Mouse (Mus musculus): ENCODE results near the gene Slc5a6.
"Not testable (repeated sequence)": the region's sequence is repeated elsewhere in the genome, so short reads cannot be mapped to it uniquely, and the experiment has no call there.

Gene Slc5a6

DNA sequence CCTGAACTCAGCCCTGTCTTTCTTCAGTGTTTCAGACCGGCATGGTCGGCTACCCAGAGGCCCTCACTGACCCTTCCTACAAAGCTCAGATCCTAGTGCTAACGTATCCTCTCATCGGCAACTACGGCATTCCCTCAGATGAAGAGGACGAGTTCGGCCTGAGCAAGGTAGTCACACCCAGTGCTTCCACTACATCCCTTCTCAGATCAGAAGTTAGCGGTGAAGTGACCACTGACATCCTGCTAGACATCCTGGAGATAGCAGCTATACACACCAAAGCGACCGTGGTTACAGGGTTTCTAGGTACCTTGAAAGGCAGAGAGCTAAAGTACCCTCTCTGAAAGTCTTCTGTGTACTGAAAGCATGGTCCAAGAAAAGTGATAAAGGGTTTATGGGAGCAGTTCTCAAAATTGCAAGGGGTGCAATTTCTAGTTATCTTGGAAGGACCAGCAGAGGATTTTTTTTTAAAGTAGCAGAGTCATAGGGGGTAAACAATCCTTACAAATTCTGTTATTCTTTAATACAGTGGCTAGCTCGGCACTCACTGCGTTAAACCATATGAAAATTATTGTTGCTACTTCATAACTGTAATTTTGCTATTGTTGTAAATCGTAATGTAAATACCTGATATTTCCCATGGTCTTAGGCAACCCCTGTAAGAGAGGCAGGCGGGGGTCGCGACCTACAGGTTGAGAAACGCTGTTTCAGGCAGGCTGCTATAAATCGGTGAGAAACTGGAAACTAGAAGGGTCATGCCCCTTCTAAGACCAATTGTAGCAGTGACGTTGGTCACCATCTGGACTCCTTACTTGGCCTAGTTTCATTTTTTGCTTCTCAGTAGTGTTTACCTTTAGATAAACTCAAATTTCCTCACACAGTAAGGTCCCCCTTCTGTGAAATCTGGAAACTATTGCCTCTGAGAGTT is 6.8 kb upstream of the Slc5a6 start:
- peak; percentile 15 for DNase-seq (ENCODE audit: low spot score)

DNA sequence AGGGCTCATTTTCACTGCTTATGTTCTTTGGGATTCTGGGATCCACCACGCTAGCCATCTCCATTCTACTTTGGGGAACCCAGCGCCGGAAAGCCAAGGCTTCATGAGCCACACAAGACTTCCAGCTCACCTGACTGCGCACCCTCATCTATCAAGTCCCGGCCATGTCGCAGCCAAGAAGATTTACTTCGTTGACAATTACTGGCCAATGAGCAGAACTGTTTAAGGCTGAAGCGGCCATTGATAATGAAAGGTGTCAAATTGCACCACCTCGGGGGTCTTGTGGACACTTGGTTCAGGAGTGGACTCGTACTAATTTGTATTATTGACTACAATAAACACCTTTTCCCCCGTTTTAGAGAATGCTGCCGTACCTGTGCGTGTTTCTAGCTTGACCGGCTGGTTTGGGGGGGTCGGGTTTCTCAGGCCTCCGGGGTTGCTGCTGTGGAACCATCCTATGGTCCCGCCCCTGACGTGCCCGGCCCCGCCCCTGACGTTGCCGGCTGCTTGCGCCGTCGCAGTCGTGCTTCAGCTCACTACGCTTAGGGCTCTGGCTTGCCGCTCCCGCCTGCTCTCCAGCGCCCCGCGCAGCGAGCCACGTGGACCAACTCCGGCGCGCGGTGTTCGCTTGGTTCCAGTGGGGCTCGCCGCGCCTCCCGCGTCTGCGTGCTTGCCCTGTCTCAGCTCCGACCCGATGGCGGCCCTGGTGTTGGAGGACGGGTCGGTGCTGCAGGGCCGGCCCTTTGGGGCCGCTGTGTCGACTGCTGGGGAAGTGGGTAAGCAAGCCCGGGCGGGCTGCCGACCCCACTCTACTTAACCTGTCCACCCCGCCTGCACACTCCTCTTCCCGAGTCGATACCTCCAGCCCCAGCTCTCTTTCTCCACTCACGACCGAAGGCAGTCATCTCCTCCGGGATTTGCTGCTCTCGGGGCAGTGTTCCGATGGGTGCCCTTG is 5.8 kb upstream of the Slc5a6 start, which contains the start of gene Cad:
Gene Cad (plus strand): TSS at position 520 of the 955 bp plus-strand sequence.
- peak; percentile 92 for DNase-seq (ENCODE audit: low spot score)

- not testable (repeated sequence) for DNase-seq (ENCODE audit: low spot score)
These were observed 5.0 kb upstream of the Slc5a6 start for GRCm38 (mm10) chr5:31053728-31054127.

DNA sequence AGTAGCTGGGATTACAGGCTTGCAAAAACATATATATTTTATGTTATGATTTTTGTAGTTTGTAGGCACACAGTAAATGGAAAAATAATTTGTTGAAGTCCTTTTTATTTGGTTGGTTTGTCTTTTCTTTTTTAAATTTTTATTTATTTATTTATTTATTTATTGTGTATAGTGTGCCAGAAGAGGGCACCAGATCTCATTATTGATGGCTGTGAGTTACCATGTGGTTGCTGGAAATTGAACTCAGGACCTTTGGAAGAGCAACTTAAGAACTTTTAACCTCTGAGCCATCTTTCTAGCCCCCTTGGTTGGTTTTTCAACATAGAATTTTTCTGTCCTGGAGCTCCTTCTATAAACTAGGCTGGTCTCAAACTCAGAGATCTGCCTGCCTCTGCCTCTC is 1.7 kb upstream of the Slc5a6 start:
- DNase-seq (ENCODE audit: low spot score) = no peak

GRCm38 (mm10) chr5:31047848-31048762 is 619 bp downstream of the Slc5a6 start, which contains the start of gene Atraid:
Gene Atraid (plus strand): TSS chr5:31048312.
- peak; percentile 97 for DNase-seq (ENCODE audit: low spot score)

DNA sequence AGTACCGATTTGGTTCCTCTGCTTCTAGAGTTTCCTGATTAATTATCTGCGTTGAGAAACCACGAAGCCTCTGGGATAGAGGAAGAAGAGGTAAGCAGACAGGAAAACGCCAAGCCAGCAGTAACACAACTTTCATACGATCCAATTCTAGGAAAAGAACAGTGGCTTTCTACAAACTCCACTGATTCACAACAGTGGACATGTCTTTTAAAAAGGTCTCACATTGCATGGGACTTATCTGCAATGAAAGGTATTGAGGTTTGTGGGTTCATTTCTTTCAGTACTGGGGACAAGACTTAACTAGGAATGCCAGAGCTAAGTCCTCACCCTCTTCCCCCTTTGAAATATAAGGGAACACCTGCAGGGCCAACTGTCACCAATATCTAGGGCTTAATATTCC is 1.6 kb downstream of the Slc5a6 start:
- no peak for DNase-seq (ENCODE audit: low spot score)

DNA sequence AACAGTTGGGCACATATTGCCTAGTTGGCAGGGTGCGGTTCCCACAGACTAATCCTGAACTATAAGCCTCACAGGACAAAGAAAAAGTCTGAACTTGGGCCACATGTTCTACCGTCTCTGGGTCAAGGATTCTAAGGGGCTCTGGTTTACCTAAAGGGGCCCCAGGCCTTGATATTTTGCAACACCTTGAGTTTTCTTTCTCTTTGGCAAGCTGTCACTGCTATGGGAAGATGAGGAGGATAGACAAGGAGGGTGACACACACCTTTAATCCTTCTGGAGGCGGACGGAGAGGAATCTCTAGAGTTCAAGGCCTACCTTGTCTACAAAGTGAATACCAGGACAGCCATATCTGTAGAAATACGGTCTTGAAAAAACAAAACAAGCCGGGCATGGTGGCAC is 2.3 kb downstream of the Slc5a6 start:
- no peak for DNase-seq (ENCODE audit: low spot score)

GRCm38 (mm10) chr5:31038171-31038845 is 10.4 kb downstream of the Slc5a6 start:
- no peak for DNase-seq (ENCODE audit: low spot score)

DNA sequence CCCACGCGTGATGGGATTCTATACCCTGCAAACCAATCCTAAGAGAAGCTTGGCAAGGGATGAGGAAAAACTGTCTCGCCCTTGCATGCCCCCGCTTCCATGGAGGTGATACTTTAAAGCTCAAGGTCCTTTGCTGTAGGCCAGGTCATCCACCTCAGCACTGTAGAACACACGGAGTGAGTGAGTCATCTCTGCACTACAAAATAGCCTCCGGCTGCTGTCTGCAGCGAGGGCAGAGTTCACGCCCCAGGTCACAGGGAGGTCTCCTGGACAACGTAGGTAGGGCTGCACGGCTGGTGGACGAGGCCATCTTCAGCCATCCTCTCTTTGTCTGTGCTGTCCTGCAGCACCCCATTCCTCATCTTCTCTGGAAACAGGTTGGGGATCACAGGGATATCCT is 12.2 kb downstream of the Slc5a6 start:
- not testable (repeated sequence) for DNase-seq (ENCODE audit: low spot score)

- no peak for DNase-seq (ENCODE audit: low spot score)
These were observed 14.1 kb downstream of the Slc5a6 start for GRCm38 (mm10) chr5:31034669-31035068.

- DNase-seq (ENCODE audit: low spot score) = no peak
These were observed 17.2 kb downstream of the Slc5a6 start for GRCm38 (mm10) chr5:31031508-31031907.

DNA sequence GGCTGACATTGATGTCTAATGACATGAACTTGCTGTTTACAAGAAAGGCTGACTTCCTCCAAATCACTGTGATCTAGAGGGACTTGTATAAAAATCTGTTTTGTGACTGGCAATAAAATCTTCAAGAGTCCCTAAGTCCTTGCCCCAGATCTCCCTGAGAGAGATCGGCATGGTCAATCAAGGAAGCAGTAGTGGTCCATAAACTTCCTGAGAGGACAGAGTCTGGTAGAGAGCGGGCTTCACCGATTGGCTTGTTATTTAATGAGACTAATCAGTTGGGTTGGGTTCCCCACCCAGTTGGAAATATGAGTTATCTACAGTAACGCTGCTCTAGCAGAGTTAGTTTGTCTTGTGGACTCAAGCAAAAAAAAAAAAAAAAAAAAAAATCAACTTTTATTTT is 17.8 kb downstream of the Slc5a6 start:
- no peak for DNase-seq (ENCODE audit: low spot score)

GRCm38 (mm10) chr5:31024641-31025040 is 24.1 kb downstream of the Slc5a6 start:
- DNase-seq (ENCODE audit: low spot score) = no peak

DNA sequence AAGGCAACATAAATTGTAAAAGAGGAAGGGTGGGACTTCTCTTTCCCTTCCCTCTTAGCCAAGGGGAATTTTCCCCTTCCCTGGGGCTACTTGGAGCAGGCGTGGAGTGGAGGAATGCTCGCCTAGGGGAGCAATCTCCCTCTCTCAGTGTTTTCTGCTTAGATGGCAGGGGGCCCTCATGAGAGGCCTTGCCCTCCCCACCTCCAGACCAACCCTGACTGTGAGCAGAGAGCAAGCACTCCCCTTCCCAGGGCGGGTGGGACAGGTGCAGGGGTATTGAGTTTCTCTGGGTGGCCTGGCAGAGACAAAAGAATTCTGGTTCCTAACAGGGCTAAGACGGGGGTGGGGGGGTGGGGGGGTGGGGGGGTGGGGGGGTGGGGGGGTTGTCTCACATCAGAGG is 25.5 kb downstream of the Slc5a6 start:
- DNase-seq (ENCODE audit: low spot score) = no peak

DNA sequence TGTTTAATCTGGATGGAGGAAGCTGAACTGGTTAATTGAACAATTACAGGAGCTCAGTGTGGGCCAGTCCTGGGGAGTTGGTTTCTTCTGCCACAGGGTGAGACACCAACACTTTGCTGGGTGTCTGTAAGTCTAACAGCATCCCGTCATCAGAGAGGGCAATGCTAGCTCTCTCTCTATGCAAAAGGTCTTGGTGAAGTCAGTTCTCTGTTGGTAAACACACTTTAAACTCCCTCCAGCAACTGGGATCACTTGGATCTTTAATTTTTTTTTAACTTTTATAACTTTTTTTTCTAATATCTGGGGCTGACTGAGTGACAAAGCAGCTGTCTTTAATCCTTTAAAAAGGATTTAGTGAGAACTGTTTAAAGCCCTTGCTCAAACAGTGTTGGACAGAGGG is 26.0 kb downstream of the Slc5a6 start:
- no peak for DNase-seq (ENCODE audit: low spot score)

DNA sequence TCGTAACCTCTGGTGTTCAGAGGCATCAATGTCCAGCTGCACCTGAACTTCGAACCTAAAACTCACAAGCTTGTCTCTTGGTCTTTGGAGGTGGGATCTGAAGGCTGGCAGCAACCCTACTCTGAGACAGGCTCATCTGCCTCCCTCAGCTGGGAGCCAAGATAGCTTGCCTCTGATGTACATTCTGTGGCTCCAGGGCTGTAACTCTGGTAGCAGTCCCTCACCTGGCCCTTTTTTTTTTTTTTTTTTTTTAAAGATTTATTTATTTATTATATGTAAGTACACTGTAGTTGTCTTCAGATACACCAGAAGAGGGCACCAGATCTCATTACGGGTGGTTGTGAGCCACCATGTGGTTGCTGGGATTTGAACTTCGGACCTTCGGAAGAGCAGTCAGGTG is 26.9 kb downstream of the Slc5a6 start:
- DNase-seq (ENCODE audit: low spot score) = not testable (repeated sequence)

DNA sequence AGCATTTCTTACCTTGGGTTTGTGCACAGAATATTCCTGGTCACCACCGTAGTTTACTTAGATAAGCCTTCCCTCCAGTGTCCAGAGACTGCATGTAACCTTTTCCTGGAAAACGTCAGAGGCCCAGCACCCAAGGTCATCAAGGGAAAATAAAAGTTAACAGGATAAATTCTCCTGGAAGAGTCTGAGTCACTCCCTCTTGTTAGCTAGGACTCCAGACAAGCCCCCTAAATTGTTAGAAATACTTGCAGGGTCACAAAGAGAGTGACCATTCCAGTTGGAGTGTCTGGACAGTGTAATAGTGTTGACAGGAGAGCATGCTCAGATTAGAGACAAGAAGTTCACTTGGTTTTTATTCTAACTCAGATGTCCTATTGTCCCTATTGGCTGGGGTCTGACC is 32.8 kb downstream of the Slc5a6 start:
- DNase-seq (ENCODE audit: low spot score) = no peak

DNA sequence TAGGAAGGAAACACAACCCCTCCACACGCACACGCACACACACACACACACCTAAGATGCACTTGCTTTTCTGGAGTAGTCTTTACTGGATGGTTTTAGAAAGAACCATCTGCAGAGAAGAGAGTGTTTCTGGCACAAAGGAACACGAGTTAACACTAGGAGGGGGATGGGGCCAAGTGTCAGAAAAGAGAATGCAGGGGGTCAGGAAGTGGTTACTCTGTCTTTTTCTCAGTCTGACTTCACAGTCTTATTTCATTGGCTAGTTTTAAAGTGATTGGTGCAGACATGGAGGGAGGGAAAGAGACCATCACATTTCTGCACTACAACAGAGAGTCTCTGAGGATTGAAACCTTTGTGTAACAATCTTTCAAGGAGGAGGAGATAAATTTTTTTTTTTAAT is 36.0 kb downstream of the Slc5a6 start:
- DNase-seq (ENCODE audit: low spot score) = no peak

DNA sequence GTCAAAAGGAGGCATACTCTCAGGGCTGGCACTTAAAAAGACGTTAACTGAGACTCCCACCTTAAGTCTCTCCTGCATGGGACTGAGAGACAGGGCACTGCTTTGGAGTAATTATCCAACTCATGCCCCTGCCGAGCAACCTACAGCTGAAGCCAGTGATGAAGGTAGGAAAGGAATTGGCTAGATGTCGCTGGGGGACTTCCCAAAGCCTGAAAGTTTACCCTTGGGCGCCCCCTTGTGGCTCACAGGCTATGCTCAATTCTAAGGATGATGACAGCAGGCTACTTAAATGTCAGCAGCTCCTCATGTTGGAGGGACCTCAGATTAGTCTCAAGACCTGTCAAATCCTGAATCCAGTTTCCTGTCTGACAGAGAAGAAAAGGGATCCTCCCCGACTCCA is 44.5 kb downstream of the Slc5a6 start:
- DNase-seq (ENCODE audit: low spot score) = peak; percentile 87

GRCm38 (mm10) chr5:31001560-31001959 is 47.2 kb downstream of the Slc5a6 start:
- DNase-seq (ENCODE audit: low spot score) = no peak

DNA sequence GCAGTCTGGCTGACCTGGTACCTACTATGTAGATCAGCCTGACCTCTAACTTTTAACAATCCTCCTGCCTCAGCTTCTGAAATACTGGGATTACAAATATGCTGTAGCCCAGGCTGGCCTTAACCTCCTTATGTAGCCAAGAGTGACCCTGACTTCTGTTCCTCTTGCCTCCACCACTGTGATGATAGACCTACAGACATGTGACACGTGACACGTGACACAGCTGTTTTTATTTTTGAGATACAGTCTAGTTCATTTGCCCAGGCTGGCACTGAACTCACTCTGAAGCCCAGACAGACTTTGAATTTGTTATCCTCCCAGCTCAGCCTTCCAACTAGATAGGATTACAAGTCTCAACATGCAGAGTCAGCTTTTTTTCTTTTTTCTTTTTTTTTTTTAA is 47.7 kb downstream of the Slc5a6 start:
- no peak for DNase-seq (ENCODE audit: low spot score)

Data from MN1 (cell line).